Mouse (Mus musculus) regulatory T cell (primary cell): ENCODE measurements around the gene Hdac4.

Experiments
- in situ Hi-C: fragments of 300-600 bp; cut with MboI, MseI; formaldehyde crosslinking; loops from one replicate; pipeline ENCODE4 v1.15.1; 2025; ENCODE audit warnings: high pct_unique_total_duplicates

Gene Hdac4

DNA sequence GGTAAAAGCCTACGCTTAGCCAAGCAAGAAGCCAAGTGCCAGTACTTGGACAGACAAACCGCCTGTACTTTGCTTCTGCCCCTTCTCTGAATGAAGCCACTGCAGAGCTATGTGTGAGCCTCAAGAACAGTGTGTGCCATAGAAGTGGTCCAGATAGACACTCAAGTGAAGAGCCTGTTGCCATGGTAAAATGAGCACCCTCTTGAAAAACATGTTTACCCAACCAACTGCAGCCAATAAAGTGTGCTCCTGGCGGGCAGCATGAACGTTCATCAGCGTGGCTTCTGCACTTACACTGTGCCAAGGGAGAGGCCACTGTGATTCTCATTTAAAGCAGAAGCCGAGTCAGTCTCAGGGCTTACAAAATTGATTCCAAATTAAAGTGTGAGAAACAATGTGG is 165.0 kb downstream of the Hdac4 start:
- in situ Hi-C loops: no loop called here

DNA sequence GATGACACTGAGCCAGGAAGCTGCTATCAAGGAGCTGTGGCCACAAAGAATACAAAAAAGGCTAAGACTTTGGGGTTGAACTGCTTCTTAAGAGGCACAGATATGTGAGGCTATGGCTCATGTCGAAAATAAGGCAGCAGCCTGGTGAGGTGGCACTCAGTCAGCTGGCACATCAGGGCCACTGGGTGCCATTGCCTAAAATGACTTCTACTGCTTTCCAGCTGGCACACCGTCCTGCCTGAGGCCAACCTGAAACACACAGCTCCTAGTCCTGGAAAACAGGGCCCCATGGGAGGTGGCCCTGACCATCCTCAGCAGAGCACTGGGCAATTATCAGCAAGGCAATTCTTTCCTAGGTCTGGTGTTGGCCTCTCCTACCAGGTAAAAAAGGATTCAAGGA is 167.3 kb downstream of the Hdac4 start:
- in situ Hi-C loops: no loop called here

DNA sequence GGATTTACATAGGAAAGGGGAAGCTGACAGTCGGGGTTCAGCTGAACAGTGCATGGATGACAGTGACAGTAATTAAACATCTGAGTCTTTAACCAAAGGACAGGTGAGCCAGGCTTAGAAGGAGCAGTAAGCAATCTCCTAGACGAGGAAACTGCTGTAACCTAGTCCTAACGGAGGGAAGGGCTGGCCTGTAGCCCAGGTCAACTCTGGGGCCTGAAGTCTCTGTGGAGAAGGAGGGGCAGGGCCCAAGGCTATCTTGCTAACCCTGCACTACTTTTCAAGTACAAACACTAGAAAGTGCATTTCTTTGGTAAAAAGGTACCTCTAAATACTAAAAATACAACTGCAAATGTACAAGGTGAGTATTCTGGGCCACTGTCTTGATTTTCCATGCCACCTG is 169.1 kb downstream of the Hdac4 start:
- in situ Hi-C loops: no loop called here

DNA sequence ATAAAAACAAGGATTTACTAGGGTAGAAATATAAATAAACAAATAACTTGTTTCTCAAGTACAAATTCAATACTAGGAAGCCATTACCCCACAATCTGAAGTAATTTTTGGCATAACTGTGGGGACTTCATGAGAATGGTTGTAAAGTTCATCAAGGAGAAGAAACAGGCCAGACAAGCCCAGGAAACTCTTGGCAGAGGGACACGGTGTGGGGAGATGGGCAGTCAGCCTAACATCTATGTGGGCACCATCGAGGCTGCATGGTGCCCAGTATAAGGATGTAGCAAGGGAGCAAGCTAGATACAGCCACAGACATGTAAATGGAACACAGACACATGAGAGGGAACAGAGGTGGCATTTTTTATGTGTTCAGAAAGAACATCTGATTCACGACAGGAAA is 171.6 kb downstream of the Hdac4 start:
- in situ Hi-C loops: no loop called here

DNA sequence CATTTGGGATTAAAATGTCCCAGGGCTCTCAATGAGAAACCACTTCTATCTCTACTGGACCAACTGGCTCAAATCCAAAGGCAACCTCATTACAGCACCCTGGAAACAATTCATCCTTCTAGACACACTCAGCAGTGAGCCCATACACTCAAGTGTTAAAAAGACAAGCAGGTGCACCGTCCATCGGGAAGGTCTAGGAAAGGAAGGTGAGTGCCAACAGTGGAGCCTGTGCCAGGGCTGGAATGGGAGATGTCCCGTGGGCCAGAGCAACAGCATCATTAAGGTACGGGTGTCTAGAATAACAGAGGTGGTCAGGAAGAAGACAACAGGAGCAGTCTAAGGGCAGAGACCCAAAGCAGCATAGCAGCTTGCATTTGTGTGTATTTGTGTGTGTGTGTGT is 173.5 kb downstream of the Hdac4 start:
- in situ Hi-C loops: no loop called here

DNA sequence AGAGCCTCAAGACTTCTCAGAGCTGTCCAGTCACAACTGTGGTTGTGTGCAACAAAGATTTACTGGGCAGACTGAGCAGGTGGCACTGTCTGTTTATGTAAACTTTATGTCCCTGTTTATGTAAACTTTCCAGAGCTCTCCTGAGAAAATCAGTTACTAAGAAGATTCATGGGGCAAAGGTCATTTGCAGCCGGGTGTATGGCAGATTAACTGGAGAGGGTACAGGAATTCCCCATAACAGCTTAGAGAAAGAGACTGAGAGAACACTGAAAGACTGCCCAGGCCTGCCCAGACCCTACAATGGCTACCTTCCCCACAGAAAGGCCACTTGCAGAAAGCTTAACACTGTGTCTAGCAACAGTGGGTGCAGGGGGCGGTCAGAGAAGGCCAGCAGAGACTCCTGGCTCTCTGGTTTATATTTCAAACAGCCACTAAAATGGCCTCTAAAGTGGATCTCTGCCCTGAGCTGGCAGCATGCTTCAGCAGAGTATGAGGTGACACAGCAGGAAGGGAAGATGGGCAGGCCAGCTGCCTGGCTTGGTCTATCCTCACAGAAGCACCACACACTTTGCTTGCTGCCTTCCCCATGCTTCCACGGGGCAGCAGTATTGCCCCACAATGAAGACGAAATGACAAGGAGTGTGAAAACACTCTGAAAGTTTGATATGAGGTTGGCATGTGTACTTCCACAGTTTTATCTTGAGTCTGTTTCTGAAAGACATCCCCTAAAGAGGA is 179.4 kb downstream of the Hdac4 start:
- in situ Hi-C loops: no loop called here

DNA sequence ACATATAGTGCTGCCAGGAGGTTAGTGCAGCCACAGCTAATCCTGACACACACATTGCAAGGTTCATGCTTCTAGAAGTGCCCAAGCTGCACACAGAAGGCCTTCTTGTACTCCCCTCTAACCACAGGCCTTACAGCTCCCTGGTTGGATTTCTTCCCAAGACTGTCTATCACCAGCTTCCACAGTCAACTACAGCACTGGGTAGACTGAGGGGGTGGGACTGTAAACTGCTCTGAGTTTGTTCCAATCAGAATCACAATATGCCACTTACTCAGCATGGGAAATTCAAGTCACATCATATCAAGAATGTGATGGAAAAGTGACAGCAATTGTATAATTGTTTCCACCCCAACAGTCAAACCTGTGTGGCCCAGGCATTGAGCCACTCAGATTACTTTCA is 180.2 kb downstream of the Hdac4 start:
- in situ Hi-C loops: no loop called here

DNA sequence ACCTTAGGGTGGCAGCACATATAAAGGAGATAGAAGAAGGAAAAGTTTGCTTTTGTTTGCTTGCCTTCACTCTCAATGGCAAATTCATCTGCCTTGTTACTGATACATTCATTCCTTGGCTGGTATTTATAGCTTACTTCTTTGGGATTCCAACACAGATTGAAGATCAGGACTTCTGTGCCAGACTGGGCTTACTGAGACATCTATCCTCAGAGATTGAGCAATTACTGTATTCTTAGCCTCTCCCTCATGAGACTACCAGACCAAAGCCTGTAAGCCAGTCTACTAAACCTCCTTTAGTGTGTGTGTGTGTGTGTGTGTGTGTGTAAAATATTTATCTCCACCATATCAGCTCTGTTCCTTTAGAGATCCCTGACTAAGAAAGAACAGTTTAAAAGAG is 181.0 kb downstream of the Hdac4 start:
- in situ Hi-C loops: loop anchor here (5.0 kb wide), 1 partner anchor 48 kb away; no protein-coding TSS in a partner anchor

DNA sequence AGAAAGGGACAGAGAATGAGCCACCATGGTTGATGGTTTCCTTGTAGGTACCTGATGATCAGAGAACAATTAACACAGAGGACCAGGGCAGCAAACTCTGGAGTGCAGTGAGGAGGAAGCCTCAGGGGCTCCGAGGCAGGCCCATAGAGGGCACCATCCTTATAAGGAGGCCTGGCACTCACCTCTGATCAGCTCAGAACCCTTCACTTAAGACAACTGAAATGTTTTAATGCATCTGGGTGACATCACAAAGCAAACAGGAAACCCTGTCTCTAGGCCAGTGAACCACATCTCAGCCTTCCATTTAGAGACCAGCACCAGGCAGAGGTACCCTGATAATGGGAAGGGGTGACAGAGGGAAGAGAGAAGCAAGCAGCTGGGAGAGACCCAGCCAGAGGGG is 188.8 kb downstream of the Hdac4 start:
- in situ Hi-C loops: no loop called here

DNA sequence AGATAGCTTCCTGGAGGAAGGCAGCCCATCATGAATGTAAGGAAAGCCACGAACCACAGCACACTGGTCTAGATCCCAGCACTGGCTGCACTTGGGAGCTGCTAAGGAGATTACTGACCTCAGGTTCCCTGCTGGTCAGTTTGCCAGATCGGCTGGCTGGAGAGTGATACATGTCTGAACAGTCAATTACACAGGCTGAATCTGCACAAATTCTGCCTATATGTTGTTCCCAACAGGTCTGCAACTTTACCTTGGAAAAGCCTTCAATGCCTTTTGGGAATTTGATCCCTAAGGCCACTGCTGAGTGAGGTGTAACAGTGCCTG is 189.9 kb downstream of the Hdac4 start:
- in situ Hi-C loops: no loop called here

DNA sequence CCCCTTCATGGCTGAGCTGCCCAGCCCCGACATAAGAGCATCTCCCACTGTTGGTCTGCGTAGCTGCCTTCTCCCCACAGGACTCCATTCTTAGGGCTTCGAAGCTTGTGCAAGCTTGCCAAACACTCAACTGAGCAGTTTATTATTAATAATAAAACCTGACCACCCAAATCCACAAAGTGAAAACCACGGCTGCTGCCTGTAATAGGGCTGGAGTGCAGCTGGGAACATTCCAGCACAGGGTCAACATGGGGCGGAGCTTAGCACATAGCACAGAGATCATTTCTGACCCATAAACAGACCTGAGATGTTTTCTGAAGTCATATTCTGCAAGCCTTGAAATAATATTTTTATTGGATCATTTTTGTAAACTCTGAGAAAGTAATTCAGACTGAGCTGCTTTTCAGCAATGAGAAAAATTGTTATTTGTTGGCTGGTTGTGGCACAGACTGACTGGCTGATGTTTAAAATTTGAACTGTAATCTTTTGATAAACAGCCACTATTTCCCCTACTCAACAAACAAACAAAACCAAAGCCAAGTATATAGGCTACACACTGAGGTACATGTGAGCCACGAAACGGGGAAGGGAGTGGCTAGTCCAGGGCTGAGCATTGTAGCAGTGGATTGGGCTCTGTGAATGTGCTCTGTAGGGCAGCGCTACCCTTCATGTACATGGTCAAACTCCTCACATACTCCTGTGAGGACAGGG is 190.4 kb downstream of the Hdac4 start:
- in situ Hi-C loops: no loop called here

DNA sequence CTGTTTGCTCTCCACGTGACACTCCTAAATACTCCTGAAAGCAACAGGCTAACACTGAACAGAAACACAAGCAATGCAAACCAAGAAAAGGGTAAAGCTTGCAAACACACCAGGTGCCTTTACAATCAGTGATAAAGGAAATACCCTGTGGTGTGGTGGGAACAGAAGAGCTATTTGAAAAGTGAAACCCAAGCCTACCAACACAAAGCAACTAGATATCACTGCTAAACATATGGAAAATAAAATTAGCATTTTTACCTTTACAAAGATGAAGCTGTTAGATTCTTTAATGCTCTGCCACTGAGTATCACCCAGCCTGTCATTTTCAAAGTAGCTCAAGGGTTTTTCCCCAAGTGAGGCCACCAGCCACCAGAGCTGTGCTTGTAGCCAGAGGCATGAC is 191.4 kb downstream of the Hdac4 start:
- in situ Hi-C loops: no loop called here

DNA sequence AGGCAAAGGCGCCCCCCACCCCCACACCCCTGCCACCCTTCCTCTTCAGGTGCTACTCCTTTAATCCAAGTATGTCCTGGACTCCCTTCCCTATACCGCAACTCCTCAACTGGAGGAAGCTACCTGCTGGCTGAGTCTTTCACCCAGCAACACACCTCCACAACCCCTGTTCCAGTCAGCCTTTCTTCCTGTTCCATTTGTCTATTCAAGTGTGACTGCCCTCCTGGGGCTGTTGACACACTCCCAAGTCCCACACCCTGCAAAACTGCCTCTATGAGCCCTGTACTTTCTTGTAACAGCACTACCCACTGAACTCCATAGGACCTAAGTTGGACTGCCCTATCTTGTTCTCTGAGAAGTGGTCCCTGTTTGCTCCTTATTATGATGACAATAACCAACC is 195.3 kb downstream of the Hdac4 start:
- in situ Hi-C loops: no loop called here

DNA sequence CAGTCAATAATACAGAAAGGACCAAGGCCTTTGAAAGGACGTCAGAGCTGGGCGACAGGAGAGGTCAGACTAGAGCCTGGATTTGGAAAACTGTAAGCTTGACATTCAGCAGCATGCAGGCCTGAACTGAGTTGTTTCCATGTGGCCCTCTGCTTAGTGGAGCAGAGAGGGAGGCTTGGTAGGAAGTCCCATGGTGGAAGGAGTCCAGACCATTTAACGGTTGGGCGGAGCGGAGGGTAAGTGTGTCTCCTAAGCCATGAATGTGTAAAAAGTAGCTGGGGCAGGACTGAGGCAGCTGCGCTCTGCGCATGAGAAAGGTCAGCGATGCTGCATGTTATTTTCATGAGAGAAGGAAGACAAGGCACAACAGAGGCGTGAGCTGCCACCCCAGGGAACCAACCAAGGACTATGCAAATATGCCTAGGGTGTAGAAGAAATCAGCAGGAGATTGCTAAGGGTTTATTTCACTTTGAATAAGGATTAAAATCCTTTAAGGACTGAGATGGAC is 201.8 kb downstream of the Hdac4 start:
- in situ Hi-C loops: no loop called here

DNA sequence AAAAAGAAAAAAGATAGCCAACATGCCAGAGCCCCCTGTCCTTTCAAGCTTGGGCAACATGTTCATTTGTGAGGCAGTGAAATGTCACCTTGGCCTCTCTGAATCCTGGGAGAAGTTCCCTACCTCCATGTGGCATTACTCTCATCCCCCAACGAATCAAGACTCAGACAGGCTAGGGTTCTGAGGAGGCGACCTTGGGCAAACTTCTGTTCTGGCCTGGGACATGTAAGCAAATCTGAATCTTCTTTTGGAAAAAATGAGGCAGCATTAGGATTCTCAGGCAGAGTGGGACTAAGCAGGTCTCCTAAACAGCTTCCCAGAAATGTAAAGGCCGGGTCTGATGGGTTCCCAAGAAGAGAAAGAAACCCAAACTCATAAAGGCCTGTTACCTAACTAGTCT is 202.8 kb downstream of the Hdac4 start:
- in situ Hi-C loops: no loop called here

DNA sequence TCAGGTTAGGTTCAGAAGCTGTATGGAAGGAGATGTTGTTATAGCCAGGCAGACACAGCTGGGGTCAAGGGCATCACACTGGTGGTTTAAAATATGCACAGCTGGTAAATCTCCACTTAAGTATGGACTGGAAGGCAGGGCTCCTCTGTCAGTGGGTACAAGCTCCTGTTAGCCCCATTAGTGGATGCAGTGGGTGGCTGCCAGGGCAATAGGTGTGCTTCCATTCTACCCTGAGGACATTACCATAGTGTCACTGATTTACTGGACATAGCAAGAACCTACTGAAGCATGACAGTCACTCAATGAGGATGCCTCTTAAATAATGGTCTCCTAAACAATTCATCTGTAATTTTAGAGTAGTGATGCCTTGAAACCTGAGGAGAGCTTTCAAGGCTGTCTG is 203.9 kb downstream of the Hdac4 start:
- in situ Hi-C loops: no loop called here

DNA sequence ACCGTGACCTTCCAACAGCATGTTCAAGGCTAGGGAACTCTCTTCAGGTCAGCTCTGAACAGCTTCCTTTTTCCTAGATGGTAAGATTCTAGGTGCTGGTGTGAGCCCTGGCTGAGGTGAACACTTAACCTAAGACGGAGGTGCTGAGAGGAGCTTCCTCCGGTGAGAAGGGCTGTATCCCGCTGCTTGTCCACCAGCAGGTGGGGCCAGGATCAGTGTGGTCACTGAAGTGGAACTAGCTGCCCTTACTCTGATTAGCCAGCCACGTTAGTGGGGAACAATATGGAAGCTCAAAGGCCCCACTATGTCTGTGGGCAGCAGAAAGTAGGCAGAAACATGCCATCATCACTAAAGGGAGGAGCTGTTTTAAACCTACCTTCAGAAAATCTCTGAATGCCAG is 204.6 kb downstream of the Hdac4 start:
- in situ Hi-C loops: no loop called here

DNA sequence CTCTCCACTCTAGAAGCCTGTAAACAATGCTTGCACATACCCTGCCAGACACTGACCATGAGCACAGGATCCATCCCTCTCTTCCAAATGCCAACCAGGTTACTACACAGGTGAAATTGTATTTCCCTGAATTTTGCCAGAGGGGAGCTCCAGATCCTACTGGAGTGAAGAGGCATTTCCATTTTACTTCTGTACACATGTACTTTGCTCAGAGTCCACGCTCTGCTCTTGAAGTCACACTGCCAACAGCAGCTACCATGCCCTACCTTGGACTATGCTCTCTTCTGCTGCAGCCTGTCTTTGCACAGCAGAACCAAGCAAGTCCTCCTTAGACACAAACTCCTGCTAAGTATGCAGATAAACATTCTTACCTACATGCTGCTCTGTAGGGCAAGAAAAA is 206.6 kb downstream of the Hdac4 start:
- in situ Hi-C loops: no loop called here

DNA sequence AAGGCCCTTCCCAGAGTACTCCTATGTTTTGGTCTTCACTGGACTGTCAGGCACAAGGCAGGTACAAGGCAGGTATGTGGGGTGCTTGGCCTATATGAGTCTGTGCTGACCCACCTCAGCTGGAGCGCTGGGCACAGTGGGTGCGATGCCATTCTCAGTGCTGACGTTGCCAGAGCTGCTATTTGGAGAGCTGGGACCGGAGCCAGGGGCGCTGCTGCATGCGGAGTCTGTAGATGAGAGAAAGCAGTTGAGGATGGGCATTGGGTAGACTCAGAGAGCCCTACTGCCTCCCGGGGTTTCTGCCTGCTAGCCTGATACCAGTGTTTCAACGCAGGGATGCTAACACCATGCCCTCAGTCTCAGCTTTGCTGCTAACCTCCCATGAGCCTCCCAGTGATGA is 208.1 kb downstream of the Hdac4 start:
- in situ Hi-C loops: no loop called here

DNA sequence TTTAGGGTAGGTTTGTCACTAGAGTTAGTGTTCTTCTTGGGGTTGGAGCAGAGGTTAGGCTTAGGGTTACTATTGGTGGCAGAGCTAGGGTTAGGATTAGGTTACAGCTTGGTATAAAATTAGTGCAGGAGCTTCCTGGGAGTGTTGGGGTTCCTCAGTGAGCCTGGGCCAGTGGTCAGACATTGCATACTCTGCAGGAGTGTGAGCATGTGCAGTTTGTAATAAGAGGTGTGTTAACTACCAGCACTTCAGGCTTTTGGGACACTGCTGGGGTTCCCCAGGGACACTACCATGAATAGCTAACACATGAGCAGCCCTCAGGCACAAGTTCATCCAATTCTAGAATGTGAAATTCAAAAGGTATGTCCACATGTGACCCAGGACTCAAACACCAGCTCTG is 209.7 kb downstream of the Hdac4 start:
- in situ Hi-C loops: no loop called here

DNA sequence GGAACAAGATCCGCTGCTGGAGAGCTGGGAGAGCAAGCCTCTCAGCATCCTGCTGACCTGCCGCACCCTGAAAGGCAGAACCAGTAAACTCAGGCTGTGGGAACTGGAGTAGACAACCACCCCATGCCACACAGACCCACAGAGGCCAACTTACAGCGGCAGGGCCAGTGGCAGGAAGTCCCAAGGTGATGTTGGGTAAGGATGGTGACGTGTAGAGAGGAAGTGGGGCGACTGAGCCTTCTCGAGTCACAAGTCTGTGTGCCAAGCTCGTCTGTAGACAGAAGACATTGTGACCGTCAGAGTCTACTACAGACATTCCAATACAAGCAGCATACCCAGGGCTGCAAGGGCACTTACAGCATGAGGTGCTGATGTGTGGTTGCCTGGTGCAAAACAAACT is 211.0 kb downstream of the Hdac4 start:
- in situ Hi-C loops: no loop called here

DNA sequence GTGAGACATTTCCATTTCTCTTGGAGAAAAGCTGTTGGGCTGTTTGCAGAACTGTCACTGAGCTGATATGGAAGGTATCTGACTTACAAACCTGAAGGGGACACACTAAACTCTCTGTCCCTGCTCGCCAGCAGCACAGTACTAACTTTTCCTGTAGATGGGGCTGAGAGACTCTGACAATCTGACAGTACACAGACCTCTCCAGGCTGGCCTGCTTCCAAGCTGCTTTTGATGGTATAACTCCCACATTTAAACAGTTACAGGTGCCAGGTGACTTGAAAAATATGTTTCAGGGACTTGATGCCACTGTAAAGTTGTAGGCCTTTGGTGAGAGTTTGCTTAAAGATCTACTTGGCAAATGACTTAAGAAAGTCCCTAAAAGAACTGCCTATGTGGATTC is 214.1 kb downstream of the Hdac4 start:
- in situ Hi-C loops: no loop called here

DNA sequence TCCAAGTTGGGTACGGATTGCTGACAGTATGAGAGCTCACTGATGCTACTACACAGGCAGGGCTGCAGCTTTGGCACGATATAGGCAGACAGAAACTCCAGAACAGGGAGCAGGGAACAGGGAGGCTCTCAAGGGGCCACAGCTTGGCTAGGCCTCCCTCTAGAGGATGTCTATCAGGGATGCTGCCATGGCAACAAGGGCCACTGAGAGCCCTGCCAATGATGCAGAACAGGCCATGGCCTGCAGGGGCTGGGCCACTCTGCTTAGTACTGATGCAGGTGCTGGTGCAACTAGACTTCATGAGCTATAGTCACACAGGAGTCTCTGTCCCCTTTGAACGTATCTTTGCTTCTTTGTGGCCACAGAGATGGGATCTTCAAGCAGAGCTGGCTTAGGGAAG is 217.1 kb downstream of the Hdac4 start:
- in situ Hi-C loops: no loop called here
